Mouse (Mus musculus): ENCODE results near the gene Gabrb1.
"Not testable (repeated sequence)": the region's sequence is repeated elsewhere in the genome, so short reads cannot be mapped to it uniquely, and the experiment has no call there.

The Gabrb1 gene

GRCm38 (mm10) chr5:72036954-72037353, 379.0 kb downstream of the Gabrb1 start:
- no peak for DNase-seq (ENCODE audit: low spot score)

DNA sequence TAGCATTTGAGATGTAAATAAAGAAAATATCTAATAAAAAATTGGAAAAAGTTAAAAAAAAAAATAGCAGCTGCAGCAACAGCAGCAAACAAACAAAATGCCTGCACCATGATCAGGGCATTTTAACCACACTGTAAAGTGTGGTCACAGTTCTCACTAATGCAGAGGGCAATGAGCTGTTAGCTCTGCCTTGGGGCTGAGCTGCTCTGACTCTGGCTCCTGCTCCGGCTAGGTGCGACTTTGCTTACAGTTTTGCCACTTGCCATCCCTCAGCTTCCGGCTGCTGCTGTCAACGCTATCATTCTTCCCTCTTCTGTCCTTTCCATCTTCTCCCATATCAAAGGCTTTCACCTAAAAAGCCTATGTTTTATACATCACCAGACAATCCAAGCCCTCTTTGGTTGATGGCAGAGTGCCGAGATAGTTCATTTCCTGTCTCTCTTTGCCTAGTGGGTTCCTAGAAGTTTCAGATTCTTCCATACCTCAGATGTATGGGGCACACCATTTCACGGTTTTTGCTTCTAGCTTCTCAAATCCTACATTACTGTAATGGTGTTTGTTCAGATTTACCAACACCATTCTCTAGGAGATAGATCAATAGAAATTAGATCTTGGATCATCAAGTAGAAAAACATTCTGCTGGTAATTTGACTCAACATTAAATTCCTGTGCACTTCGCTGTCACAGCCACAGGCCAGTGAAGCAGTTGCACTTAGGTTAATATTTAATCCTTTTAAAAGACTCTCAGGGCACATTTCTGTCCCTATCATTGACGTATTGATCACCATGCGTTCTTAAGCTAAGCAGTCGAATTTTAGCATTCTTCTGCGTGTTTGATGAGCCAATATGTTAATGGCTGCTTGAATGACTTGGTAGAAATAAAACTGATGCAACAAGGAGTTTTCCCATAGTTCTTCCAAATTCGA, 385.6 kb downstream of the Gabrb1 start:
- no peak for DNase-seq (ENCODE audit: low spot score)

GRCm38 (mm10) chr5:72046261-72046660, 388.3 kb downstream of the Gabrb1 start:
- no peak for DNase-seq (ENCODE audit: low spot score)

- no peak for DNase-seq (ENCODE audit: low spot score)
These were observed 406.2 kb downstream of the Gabrb1 start for GRCm38 (mm10) chr5:72064079-72064478.

- peak; percentile 17 for DNase-seq (ENCODE audit: low spot score)
These were observed 410.9 kb downstream of the Gabrb1 start for GRCm38 (mm10) chr5:72068826-72069225.

DNA sequence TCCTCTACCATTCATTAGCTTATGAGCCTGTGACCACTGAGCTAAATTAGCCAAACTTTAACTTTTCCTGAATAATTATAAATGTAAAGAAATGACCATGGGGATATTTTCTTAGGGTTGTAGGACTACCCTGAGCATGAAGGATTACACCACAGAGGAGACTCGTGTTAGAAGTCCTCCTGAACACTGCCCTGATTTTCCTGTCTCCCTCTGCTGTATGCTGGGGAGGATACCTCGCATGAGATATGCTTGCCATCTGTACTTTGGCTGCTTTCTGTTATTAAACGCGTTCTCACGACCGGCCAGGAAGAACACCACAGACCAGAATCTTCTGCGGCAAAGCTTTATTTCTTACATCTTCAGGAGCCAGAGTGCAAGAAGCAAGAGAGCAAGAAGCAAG, 411.5 kb downstream of the Gabrb1 start:
- DNase-seq (ENCODE audit: low spot score) = not testable (repeated sequence)

DNA sequence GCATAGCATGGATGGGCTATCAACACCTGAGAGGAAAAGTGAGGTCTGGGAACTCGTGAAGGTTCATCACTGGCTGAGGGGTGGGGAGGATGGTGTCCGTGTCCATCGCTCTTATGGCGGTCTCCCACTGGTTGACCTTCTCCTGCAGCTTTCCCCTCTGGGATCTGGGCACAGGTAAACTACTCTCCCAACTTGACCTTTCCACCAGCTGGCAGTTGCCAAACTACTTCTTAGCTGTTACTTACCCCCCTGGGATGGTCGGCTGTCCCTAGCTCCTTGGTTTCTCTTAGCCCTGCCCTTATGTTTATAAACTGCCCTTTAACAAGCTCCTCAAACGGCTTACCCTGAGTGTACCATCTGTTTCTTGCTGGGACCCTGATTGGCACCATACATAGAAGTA, 418.9 kb downstream of the Gabrb1 start:
- DNase-seq (ENCODE audit: low spot score) = no peak

DNA sequence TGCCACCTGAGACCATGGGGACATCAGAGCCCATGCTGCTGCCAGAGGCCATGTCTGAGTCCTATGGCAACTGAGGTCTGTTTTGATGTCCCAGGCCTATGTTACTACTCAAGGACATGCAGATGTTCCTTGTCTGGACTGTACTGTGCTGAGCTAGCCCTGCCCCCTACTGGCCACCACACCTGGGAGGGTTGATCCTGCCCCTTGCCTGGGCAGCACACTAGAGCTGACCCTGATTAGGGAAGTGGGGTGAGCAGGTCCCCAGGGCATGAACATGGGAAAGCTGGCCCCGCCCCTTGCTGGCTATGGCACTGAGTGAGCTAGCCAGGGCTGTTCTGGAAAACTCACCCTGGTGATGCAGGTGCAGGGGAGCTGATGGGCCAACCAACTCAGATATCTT, 428.6 kb downstream of the Gabrb1 start:
- no peak for DNase-seq (ENCODE audit: low spot score)

DNA sequence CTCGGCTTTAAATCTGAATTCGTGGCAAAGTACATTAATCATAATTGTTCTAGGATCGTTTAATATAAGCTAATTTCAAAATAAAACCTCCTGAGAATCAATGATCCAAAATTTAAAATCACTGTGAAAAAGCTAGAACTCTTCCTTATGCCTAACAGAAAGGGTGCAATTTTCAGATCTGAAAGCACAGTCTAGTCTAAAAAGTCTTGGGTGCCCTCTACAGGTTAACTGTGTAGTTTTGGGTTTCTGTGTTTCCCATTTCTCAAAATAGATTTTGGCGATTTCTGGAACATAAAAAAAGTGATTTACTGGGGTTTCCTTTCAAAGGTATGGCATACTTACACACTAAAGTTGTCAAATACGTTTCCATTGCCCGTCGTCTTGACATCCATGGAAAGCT, 436.7 kb downstream of the Gabrb1 start:
- peak; percentile 63 for DNase-seq (ENCODE audit: low spot score)

DNA sequence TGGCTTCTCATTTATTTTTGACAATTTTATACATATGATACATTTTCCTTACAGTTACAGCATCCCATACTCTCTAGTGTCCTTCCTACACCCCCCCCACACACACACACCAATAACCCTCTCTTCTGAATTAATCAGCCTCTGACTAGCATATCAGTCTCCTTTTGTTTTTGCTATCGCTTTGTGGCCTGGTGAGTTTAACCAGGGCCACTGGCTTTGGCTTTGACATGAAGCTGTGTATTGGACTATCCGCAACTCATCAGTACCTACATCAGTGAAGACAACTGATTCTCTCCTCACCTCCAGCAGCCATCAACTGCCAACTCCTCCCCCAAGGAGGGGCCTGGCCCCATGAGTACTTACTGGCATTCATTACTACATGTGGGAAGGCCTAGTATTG, 437.1 kb downstream of the Gabrb1 start:
- DNase-seq (ENCODE audit: low spot score) = no peak

DNA sequence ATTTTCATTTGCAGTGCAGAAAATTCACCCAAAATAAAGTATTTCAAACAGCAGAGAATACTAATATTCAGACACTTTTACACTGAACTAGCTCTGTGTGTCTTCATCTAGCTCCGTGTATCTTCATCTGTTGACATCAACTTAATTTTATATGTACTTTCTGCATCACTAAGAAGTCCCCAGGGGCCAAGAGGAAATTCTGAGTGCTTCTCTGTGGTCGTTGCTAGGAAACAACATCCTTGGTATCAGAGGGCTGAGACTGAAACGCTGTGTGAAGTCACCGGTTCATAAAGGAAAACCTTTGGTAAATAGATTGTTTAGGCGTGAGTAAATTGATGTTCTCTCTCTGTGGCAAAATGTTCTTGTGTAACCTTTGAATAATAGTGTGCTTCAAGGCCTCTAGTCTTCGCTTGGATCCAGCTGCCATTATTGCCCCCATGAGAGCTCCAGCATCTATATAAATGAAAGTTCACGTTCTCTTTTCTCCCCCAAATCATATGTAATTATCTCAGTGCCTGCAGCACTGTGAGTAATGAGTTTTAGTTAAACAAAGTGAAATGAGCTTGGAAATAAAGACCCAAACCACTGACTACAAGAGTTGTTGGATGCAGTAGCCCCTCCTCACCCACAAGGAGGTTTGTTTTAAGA, 446.5 kb downstream of the Gabrb1 start:
- DNase-seq (ENCODE audit: low spot score) = no peak

- no peak for DNase-seq (ENCODE audit: low spot score)
These were observed 464.6 kb downstream of the Gabrb1 start for GRCm38 (mm10) chr5:72122414-72123037.

DNA sequence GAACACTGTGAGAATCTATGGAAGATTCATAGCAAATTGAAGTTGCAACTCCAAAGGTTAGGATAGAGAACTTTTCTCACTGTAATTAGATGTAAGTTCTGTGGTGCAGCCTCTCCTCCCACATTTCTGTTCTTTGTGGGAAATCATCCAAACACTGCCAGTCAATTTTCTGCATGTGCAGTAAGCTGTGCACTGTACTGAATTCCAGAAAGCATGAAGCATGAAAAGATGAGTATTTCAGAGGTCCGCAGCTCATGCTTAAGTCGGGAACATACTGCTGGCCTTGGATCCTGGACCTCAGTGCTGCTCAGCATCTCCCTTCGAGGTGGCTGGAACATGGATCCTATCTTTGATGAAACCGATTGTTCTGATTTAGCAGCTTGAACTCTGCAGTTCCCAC, 468.8 kb downstream of the Gabrb1 start:
- DNase-seq (ENCODE audit: low spot score) = no peak

- no peak for DNase-seq (ENCODE audit: low spot score)
These were observed 476.0 kb downstream of the Gabrb1 start for GRCm38 (mm10) chr5:72133906-72134305.

GRCm38 (mm10) chr5:72138256-72138655, 480.3 kb downstream of the Gabrb1 start:
- DNase-seq (ENCODE audit: low spot score) = no peak

- DNase-seq (ENCODE audit: low spot score) = no peak
These were observed 481.7 kb downstream of the Gabrb1 start for GRCm38 (mm10) chr5:72139619-72140018.

GRCm38 (mm10) chr5:72148679-72149078, 490.8 kb downstream of the Gabrb1 start:
- peak; percentile 34 for DNase-seq (ENCODE audit: low spot score)

- no peak for DNase-seq (ENCODE audit: low spot score)
These were observed 493.0 kb downstream of the Gabrb1 start for GRCm38 (mm10) chr5:72150870-72151269.

- not testable (repeated sequence) for DNase-seq (ENCODE audit: low spot score)
These were observed 497.8 kb downstream of the Gabrb1 start for GRCm38 (mm10) chr5:72155686-72156085.

DNA sequence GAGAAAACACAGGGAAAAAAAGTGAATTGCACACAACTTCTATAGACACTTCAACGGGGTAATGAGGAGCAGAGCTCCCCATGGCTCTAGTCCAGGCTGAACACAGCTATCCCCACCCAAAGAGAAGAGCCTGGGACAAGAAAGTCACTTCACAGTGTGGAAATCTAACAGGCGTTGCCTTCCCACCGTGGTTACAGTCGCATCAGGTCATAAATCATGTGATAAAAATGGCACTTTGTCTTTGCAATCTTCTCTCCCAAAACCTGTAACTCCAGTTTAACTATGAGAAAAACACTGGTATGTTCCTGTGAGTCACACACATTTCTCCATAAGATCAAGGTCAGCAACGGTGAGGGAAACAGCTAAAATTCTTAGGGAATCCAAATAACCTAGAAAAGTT, 498.7 kb downstream of the Gabrb1 start:
- DNase-seq (ENCODE audit: low spot score) = no peak

GRCm38 (mm10) chr5:72158667-72159066, 500.8 kb downstream of the Gabrb1 start:
- no peak for DNase-seq (ENCODE audit: low spot score)

DNA sequence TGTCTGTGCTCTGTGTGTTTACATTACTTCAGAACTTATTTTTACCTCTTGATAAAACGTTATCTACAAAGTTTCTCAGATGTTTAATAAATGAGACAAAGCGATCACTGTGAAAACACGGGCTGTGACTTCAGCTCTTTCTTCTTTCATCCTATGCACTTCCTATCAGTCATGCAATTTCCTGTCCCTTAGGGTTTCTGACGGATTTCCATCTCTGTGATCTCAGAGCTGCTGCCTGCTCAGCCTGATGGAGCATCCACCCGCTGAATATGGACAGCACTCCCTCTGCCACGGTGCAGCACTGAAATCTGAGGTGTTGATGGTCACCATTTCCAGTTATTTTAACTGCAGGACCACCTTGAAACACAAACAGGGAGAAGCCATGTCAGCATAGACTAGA, 501.6 kb downstream of the Gabrb1 start:
- no peak for DNase-seq (ENCODE audit: low spot score)

All from embryo, embryonic 10.5 days (tissue).